Mouse (Mus musculus): ENCODE data around the gene Dusp5.
"Not testable (repeated sequence)": the region's sequence is repeated elsewhere in the genome, so short reads cannot be mapped to it uniquely, and the experiment has no call there.

DNA sequence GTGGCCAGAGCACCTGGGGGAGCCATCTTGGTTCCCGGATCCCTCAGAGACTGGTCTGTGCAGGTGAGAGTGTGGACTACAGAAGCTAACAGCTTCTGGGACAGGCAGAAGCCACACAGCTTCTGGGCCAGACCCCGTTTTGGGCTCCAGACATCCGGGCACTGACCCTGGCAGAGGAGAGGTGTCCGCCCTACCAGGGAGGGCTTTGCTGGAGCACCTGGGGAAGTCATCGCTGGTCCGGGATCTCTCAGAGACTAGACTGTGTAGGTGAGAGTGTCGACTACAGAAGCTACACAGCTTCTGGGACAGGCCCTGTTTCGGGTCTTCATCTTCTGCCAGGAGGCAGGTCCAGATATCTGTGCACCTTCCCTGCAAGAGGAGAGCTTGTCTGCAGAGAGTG is 51.4 kb downstream of the Dusp5 start:
- not testable (repeated sequence) for TF ChIP-seq CTCF (IDR thresholded peaks at IDR 0.05; ENCODE audit: low read depth); EP300 (optimal IDR thresholded peaks at IDR 0.05)
